Mouse (Mus musculus) WW6 (cell line): ENCODE measurements at regions not wholly inside any gene's neighbourhood (a gene's known extent, or its start where the extent isn't known, plus 50 kb on each side); places are given as distances from the start of the nearest gene placed in this dataset.

Experiments used
- DNase-seq: peaks from one replicate; pipeline ENCODE4 v3.0.0-alpha.2; 2013; ENCODE audit warnings: low read depth, low spot score

- DNase-seq = no peak
Measured at GRCm38 (mm10) chr4:127640251-127641085, 282.5 kb upstream of the Gjb5 start.

- no peak for DNase-seq
Measured at GRCm38 (mm10) chr4:127639765-127640164, 281.8 kb upstream of the Gjb5 start.

GRCm38 (mm10) chr4:127636934-127637333 is 279.0 kb upstream of the Gjb5 start:
- DNase-seq = no peak

- no peak for DNase-seq
Measured at GRCm38 (mm10) chr4:127635262-127635661, 277.3 kb upstream of the Gjb5 start.

GRCm38 (mm10) chr4:127619870-127620269 is 261.9 kb upstream of the Gjb5 start:
- peak; percentile 54 for DNase-seq

- DNase-seq = peak; percentile 29
Measured at GRCm38 (mm10) chr4:127612761-127613160, 254.8 kb upstream of the Gjb5 start.

- no peak for DNase-seq
Measured at GRCm38 (mm10) chr4:127600919-127601318, 242.9 kb upstream of the Gjb5 start.

- DNase-seq = no peak
Measured at GRCm38 (mm10) chr4:127598610-127599009, 240.6 kb upstream of the Gjb5 start.

- DNase-seq = no peak
Measured at GRCm38 (mm10) chr4:127594081-127594480, 236.1 kb upstream of the Gjb5 start.

GRCm38 (mm10) chr4:127591540-127591939 is 233.6 kb upstream of the Gjb5 start:
- DNase-seq = no peak

- DNase-seq = no peak
Measured at GRCm38 (mm10) chr4:127586822-127587221, 228.8 kb upstream of the Gjb5 start.

- DNase-seq = no peak
Measured at GRCm38 (mm10) chr4:127576521-127576920, 218.5 kb upstream of the Gjb5 start.

- no peak for DNase-seq
Measured at GRCm38 (mm10) chr4:127562602-127563001, 204.6 kb upstream of the Gjb5 start.

- DNase-seq = no peak
Measured at GRCm38 (mm10) chr4:127558572-127558971, 200.6 kb upstream of the Gjb5 start.

GRCm38 (mm10) chr4:127552456-127553225 is 194.7 kb upstream of the Gjb5 start:
- no peak for DNase-seq

GRCm38 (mm10) chr4:127549581-127549980 is 191.6 kb upstream of the Gjb5 start:
- DNase-seq = no peak

GRCm38 (mm10) chr4:127549018-127549417 is 191.0 kb upstream of the Gjb5 start:
- DNase-seq = no peak

- no peak for DNase-seq
Measured at GRCm38 (mm10) chr4:127545106-127545505, 187.1 kb upstream of the Gjb5 start.

- DNase-seq = no peak
Measured at GRCm38 (mm10) chr4:127543276-127543675, 185.3 kb upstream of the Gjb5 start.

GRCm38 (mm10) chr4:127542771-127543170 is 184.8 kb upstream of the Gjb5 start:
- no peak for DNase-seq

- peak; percentile 16 for DNase-seq
Measured at GRCm38 (mm10) chr4:127536952-127537351, 179.0 kb upstream of the Gjb5 start.

- DNase-seq = no peak
Measured at GRCm38 (mm10) chr4:127535630-127536029, 177.6 kb upstream of the Gjb5 start.

- no peak for DNase-seq
Measured at GRCm38 (mm10) chr4:127534411-127534810, 176.4 kb upstream of the Gjb5 start.
